Mouse (Mus musculus) small intestine, adult 2 months (tissue): Measurements from ENCODE around the gene Ak1.

Experiments
- CTCF ChIP-seq: fragments of 200-500 bp; IDR thresholded peaks from 2 replicates; pipeline ENCODE4 v1.5.1; 2012; ENCODE audit warnings: low read depth, mild to moderate bottlenecking, control low read depth, inconsistent platforms, low read length, moderate library complexity, mixed read lengths; ENCODE audit not compliant: insufficient replicate concordance, insufficient read length; ENCODE audit errors: extremely low read depth
- POLR2A ChIP-seq: fragments of 200-500 bp; IDR thresholded peaks from 2 replicates; pipeline ENCODE4 v1.6.1; 2012; ENCODE audit warnings: low read depth, mild to moderate bottlenecking, control low read depth, inconsistent platforms, low read length, moderate library complexity

- no peak for TF ChIP-seq POLR2A
- TF ChIP-seq CTCF, result no peak
Observed at GRCm38 (mm10) chr2:32629276-32629976, 7.9 kb downstream of the Ak1 start.
